Mouse (Mus musculus) gastrocnemius, adult 2 months (tissue): ENCODE results near the gene Ppil1. TPM values are rescaled to one million over a fixed set of nuclear protein-coding genes. Genes with fewer than 3 reads are reported as not detected.

Source experiments
- DNase-seq: peaks from one replicate; pipeline ENCODE4 v3.0.0; 2022
- H3K27ac ChIP-seq: fragments of 200-600 bp; 2 replicates; pipeline ENCODE4 v1.8.1; 2022; ENCODE audit warnings: mild to moderate bottlenecking
- H3K4me3 ChIP-seq: fragments of 200-600 bp; 2 replicates; pipeline ENCODE4 v1.8.1; 2022; ENCODE audit warnings: mild to moderate bottlenecking, moderate library complexity
- CTCF ChIP-seq: fragments of 200-600 bp; IDR thresholded peaks from 2 replicates; pipeline ENCODE4 v1.8.1; 2022; ENCODE audit warnings: antibody characterized with exemption, mild to moderate bottlenecking, moderate library complexity
- intact Hi-C: fragments of 180-260 bp; cut with DNase I; formaldehyde crosslinking; loops from one replicate; pipeline ENCODE4 v1.15.1; 2025
- long read RNA-seq, 2 experiments: library from polyadenylated mRNA; stranded (forward); transcript quantifications; one replicate each; pipeline ENCODE4 v2.0.0; 2021
- total RNA-seq, 2 experiments: library from RNA; stranded (reverse); gene quantifications; 2 replicates each; pipeline ENCODE4 v1.2.3; 2021

The Ppil1 gene
- 1 to 10 TPM; 5.1 to 7.3 TPM for total RNA-seq
- long read RNA-seq, experiment 1, transcript Ppil1-201 (4 exons, 1,462 nt) = major isoform, 8 of 9 reads
- long read RNA-seq, experiment 1, partial matches to known transcripts = 0 of 9 reads
- long read RNA-seq, experiment 1, other reads (novel, unspliced or antisense) = 1 of 9 reads
- long read RNA-seq, experiment 2, transcript Ppil1-201 (4 exons, 1,462 nt) = major isoform, 6 of 6 reads
- long read RNA-seq, experiment 2, partial matches to known transcripts = 0 of 6 reads
- long read RNA-seq, experiment 2, other reads (novel, unspliced or antisense) = 0 of 6 reads

DNA sequence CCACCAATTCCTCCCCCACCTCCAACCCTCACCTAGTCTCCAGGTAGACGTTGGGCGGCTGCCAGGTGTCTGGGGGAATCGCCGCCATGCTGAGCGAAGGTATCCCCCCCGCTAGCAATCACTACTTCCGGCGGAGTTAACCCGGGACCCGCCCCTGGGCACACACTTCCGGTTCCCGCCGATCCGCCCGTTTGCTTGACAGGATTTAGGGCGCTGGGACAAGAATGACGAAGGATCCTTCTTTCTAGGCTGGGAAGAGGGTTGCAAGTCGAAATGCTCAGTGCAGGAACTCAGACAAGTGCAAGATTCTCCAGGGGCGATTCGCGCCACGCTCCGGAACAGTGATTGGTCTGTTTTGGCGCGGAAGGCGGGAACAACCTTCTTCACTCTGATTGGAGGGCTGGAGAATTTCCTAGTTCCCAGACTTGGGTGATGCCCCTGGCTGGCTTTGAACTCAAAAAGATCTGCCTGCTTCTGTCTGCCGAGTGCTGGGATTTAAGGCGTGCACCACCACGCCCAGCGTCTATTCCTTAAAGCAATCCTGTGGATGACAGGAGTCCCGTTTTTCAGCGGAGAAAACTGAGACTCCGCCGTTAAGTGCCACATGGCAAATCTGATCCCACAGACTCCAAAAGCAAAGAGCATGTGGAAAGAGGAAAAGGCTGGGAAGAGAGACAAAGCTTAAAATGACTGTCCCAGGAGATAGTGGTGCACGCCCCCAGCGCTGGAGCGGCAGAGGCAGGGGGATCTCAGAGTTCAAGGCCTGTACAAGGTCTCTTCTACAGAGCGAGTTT, at the start of gene Ppil1:
Gene Ppil1, minus strand, starts transcription at position 347 of the 794 bp plus-strand sequence.
- H3K27ac ChIP-seq = peak within 1 kb of the TSS; percentile 97
- intact Hi-C loops = loop anchor here (5.0 kb wide), 1 partner anchor 248 kb away; no protein-coding TSS in a partner anchor
- TF ChIP-seq CTCF = no peak
- peak within 1 kb of the TSS; percentile 90 for H3K4me3 ChIP-seq
- peak; percentile 88 for DNase-seq

DNA sequence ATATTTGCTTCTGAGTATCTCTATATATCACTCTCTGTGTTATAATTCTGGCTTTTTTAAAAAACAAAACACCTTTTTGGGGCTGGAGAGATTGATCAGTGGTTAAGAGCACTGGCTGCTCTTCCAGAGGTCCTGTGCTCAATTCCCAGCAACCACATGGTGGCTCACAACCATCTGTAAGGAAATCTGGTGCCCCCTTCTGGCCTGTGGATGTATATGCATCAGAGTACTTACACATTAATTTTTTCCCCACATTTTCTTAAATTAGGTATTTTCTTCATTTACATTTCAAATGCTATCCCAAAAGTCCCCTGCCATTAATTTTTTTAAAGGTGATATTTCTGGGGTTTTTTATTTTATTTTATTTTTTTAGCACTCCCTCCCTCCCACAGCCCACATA, 49.3 kb upstream of the Ppil1 start:
- TF ChIP-seq CTCF = peak; percentile 47
- Histone ChIP-seq H3K27ac (no peak overlapping the region), H3K4me3 (no peak overlapping the region)
- intact Hi-C loops = no loop called here
- DNase-seq = no peak

DNA sequence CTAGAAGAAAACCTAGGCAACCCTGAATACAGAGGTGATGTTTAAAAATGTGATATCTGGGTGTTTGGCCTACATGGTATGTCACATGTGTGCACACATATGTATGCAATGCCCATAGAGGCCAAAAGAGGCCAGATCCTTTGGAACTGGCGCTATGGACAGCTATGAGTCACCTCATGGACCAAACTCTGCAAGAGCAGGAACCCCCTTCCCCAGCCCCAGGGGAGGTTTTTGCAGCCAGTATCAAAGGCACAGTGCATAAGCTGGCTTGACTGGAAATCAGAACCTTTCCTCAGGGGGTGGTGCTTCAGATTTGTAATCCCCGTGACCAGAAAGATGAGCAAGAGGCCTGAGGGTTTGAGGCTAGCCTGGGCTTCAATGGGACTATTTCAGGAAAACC, 48.1 kb upstream of the Ppil1 start:
- no peak overlapping the region for H3K4me3 ChIP-seq
- no peak overlapping the region for H3K27ac ChIP-seq
- no peak for TF ChIP-seq CTCF
- peak; percentile 8 for DNase-seq
- intact Hi-C loops = no loop called here

DNA sequence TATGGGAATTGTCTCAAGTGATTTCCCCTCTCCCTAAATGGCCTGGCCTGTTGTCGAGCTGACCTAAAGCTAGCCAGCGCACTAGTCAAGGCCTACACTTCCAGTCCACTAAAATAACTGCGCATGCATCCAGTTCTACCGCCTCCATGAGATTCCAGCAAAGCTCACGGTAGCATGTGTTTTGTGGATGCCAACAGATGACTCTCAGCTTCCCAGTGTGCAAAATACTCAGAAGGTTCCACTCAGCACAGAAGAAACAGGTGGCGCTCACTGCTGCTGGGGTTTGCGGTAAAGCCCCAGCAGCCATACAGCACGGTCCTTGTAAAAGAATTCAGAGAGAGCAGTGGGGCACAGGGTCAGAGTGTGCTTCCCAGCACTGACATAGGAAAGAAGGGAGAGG, 47.6 kb upstream of the Ppil1 start:
- TF ChIP-seq CTCF = no peak
- no peak overlapping the region for H3K4me3 ChIP-seq
- intact Hi-C loops = no loop called here
- no peak for DNase-seq
- H3K27ac ChIP-seq = no peak overlapping the region

DNA sequence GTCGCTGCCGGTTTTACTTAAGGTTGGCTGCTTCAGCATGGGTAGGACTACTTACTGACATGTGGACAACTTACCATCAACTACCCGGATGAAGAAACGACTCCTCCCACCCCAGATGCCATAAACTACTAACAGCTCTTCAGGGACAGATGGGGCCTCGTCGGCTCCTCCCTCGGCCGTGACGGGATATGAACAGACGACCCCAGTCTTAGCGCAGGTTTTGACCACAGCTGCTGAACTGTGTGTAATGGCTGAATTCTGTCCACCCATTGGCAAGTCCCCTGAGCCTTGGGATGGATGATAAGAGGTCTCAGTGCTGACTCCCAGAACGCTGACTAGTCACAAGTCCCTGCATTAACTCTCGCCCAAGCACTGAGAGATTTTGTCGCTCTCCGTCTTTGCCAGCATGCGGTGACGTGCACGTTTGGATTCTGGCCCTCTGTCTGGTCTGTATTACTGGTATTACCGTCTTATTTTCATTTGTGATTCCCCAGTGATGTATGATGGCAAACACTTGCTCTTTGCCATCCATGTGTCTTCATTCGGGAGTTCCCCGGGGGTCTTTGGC, 46.2 kb upstream of the Ppil1 start:
- no peak for TF ChIP-seq CTCF
- Histone ChIP-seq H3K4me3 (no peak overlapping the region), H3K27ac (peak overlapping the region; percentile 20; the same call in 1 of the 2 replicates)
- intact Hi-C loops = no loop called here
- peak; percentile 65 for DNase-seq

DNA sequence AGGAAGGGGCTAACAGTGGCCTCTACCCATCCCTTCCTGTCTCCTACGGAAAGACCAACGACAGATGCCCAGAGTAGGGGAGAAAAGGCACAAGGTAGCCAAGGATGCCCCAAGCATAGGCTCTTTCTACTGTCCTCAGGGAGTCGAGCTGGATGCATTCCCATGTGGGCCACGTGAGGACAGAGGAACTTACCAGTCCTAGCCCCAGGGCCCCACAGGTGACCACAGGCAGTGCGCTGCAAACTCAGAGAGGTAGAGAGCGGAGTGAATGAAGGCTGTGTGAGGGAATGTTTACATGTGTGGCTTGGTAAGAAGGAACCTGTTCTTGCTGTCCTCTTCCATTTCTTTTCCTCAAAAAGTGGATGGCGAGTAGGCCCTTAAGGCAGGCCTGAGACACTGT, 41.9 kb upstream of the Ppil1 start:
- Histone ChIP-seq H3K4me3 (no peak overlapping the region), H3K27ac (peak overlapping the region; percentile 77)
- no peak for TF ChIP-seq CTCF
- no peak for DNase-seq
- intact Hi-C loops = no loop called here

DNA sequence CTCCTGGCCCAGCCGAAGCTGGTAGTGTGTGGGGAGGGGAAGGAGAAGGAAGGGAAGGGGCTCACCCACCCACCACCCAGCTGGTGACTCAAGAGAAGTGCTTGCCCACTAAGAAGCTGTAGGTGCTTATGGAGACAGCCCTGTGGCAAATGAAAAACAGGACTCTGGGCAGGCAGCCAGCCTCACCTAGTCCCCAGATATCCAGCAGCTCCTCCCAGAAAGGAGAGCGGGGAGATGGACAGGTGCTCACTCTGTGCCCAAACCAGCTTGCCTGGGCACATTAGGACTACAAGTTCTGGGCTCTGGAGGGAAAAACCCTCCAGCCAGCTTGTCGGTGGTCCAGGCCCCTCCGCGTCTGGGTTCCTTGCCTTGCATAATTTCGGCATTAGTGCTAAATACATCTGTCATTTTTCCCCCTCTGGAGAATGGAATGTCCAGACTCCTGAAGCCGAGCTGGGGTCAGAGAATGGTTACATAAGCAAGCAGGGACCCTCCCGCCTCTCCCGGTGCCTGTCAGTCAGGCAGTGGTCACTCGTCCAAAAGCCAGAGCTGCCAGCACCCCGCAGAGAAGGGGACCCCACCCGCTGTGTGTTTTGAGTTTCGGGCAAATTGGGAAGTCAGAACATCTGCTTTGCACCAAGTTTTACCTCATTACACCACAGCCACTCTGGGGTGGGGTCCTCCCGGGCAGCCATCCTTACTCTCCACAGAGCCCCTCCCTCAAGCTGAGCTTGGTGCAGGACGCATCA, 41.2 kb upstream of the Ppil1 start:
- H3K27ac ChIP-seq = peak overlapping the region; percentile 77
- DNase-seq = peak; percentile 70

DNA sequence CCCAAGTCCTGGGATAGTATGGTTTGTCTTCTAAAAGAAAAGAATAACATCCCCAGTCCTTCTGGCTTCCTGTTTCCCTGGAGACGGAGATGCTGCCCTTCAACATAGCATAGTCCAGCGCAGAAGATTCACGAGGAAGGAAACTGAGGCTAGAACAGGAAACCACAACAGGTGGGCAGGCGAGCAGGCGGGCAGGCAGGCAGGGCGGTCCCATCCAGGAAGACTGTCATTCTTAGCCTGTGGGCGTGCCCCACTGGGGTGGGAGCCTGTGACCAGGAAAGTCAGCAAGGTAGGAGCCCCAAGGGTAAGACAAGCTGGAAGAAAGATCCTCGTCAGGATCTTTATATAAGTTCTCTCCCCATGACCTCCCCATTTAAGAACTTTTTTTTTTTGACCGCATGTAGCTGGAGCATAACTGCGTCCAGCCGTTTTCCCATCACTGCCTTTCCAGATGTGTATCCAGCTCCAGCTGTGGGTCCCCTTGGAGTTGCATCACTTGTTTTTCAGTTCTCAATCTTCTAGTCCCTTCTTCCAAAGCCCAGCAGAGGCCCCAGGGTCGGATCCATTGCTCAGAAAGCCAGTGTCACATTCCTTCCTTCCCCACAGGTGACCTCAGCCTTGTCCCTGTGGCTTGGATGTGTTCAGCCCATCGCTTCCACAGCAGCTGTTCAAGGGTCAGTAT, 40.5 kb upstream of the Ppil1 start:
- DNase-seq = peak; percentile 66
- intact Hi-C loops = no loop called here
- no peak for TF ChIP-seq CTCF
- Histone ChIP-seq H3K27ac (peak overlapping the region; percentile 77), H3K4me3 (peak overlapping the region; percentile 17; the same call in 1 of the 2 replicates)

More for the DNA sequence above, 41.2 kb upstream of the Ppil1 start:
- intact Hi-C loops = no loop called here
- H3K4me3 ChIP-seq = peak overlapping the region; percentile 17
- no peak for TF ChIP-seq CTCF

DNA sequence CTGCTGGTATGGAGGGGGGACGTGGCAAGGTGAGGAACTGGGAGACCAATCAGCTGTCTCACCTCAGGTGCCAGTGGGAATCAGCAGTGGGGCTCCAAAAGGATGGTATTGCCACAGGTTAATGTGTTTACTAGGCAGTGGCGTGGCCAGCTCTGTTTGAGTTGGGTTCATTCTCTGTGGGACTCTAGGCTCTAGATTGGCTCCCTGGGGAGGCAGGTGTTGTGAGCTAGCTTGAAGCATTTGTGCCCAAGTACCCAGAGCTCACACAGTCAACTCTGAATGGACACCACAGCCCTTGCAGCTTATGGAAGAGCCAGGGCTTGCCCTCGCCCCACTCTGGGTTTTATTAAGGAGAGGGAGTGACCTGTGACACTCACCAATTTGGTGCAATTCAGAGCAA, 39.9 kb upstream of the Ppil1 start:
- peak overlapping the region; percentile 77 for H3K27ac ChIP-seq
- no peak for DNase-seq
- no peak overlapping the region for H3K4me3 ChIP-seq
- TF ChIP-seq CTCF = no peak
- intact Hi-C loops = no loop called here

DNA sequence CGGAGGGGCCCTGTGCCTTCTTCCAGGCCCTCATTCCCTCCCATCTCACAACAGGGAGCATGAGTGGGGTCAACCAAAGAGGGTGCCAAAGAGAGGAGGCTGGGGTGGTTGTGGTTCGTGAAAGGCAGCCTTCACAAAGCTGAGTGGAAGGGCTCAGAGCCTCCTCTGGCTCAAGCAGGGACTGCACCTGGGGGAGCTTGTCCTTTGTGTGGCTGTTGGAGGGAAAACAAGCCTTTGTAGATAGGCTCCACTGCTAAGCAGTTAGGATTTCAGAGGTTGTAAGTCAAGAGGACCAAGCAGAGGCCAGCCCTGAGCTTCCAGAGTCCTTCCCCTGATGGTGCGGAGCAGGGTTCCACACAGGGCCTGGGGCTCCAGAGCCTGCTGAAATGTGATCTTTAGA, 39.1 kb upstream of the Ppil1 start:
- DNase-seq = no peak
- Histone ChIP-seq H3K4me3 (no peak overlapping the region), H3K27ac (peak overlapping the region; percentile 77)
- intact Hi-C loops = no loop called here
- no peak for TF ChIP-seq CTCF

DNA sequence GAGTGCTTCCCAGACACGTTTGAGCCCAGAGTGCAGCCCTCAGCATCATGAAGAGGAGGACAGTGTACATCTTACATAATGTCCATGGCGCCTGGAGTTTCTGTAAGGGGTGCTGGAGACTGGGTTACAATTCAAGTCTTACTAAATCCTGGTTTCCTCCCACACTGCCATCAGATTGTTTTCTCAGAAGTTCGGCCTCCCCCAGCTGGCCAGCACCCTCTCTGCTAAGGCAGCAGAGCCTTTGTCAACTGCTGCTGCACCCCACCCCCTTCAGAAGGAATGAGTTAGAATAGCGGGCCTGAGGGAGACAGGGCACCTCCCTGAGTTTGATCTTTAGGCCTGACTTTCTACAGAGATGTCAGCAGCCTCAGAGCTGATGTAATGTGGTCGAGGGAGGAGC, 38.2 kb upstream of the Ppil1 start:
- peak overlapping the region; percentile 77 for H3K27ac ChIP-seq
- no peak for TF ChIP-seq CTCF
- no peak overlapping the region for H3K4me3 ChIP-seq
- DNase-seq = no peak
- intact Hi-C loops = no loop called here

DNA sequence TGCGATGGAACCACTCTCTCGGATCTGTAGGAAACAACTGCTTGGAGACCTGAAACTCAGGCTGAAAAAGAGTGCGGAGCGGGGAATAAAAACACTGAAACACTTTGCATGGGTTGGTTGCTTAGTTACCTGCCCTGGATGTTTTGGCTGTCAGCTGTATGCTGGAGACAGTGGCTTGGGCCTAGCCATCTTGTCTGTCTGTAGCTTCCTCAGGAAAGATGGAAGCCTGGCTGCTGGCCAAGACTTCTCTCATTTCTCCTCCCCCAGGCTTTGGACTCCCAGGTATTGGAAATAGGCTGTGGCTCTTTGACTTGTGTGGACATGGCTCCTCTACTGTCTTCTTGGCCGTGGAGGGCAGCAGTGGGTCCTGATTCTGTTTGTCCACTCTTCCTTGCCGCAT, 37.4 kb upstream of the Ppil1 start:
- Histone ChIP-seq H3K4me3 (no peak overlapping the region), H3K27ac (peak overlapping the region; percentile 77)
- TF ChIP-seq CTCF = no peak
- intact Hi-C loops = no loop called here
- no peak for DNase-seq
